Mouse (Mus musculus) limb, embryonic 13.5 days (tissue): ENCODE results near the gene Hhipl1. TPM values are rescaled to one million over a fixed set of nuclear protein-coding genes. Genes with fewer than 3 reads are reported as not detected.
A peak's percentile ranks its signal among the peaks of the same experiment; 100 is the strongest.

Experiments used
- ATAC-seq: fragments of 200-750 bp; cut with Nextera tagmentation; 2 replicates; pipeline ENCODE4 v1.8.0; 2017; ENCODE audit warnings: low read depth, moderate number of reproducible peaks, moderate TSS enrichment; ENCODE audit not compliant: low FRiP score
- H3K27ac ChIP-seq: fragments of 300-500 bp; sonication (generic); 2 replicates; pipeline ENCODE4 v1.5.1; 2015; ENCODE audit warnings: inconsistent platforms, mild to moderate bottlenecking, moderate library complexity
- H3K27me3 ChIP-seq: fragments of 300-500 bp; sonication (generic); 2 replicates; pipeline ENCODE4 v1.6.1; 2015; ENCODE audit warnings: mild to moderate bottlenecking, inconsistent platforms
- H3K36me3 ChIP-seq: fragments of 300-500 bp; sonication (generic); 2 replicates; pipeline ENCODE4 v1.6.1; 2015; ENCODE audit warnings: inconsistent platforms, mild to moderate bottlenecking, moderate library complexity
- H3K4me1 ChIP-seq: fragments of 300-500 bp; sonication (generic); 2 replicates; pipeline ENCODE4 v1.6.1; 2015; ENCODE audit warnings: inconsistent platforms
- H3K4me2 ChIP-seq: fragments of 300-500 bp; sonication (generic); replicated peaks from 2 replicates; pipeline ENCODE4 v1.6.1; 2015; ENCODE audit warnings: inconsistent platforms, mild to moderate bottlenecking, moderate library complexity
- H3K4me3 ChIP-seq: fragments of 300-500 bp; sonication (generic); 2 replicates; pipeline ENCODE4 v1.5.1; 2015; ENCODE audit warnings: moderate library complexity, mild to moderate bottlenecking, inconsistent platforms
- H3K9ac ChIP-seq: fragments of 300-500 bp; sonication (generic); 2 replicates; pipeline ENCODE4 v1.6.1; 2015; ENCODE audit warnings: mild to moderate bottlenecking, inconsistent platforms
- H3K9me3 ChIP-seq: fragments of 300-500 bp; sonication (generic); 2 replicates; pipeline ENCODE4 v1.6.1; 2016; ENCODE audit warnings: inconsistent platforms
- WGBS: fragments of 180-500 bp; shearing (Covaris S2); methylation state at CpG from one replicate; pipeline ENCODE4 v1.1.7; 2015; 5-methylcytosine and 5-hydroxymethylcytosine counted together
- polyA plus RNA-seq: library from polyadenylated mRNA; unstranded; fragments of >200 nt; fragmentation: Nextera tagmentation; extraction: Ambion mirVana; gene quantifications from 2 replicates; pipeline ENCODE4 v1.2.1, GENCODE M21; 2015

Gene Hhipl1
- polyA plus RNA-seq, 1 experiment from 2014 or later: 1.1 TPM

GRCm38 (mm10) chr12:108284455-108285224, 21.4 kb upstream of the Hhipl1 start:
- peaks cover 9% of the 10 kb centered on the region for H3K4me1 ChIP-seq
- WGBS: 37% methylated on average over 14 of the region's 14 CpGs
- no peaks in the 10 kb centered on the region for H3K9me3 ChIP-seq
- no peaks in the 10 kb centered on the region for H3K36me3 ChIP-seq
- H3K27me3 ChIP-seq: peaks cover 6% of the 10 kb centered on the region
- no peak overlapping the region for H3K4me2 ChIP-seq
- no peak overlapping the region for H3K9ac ChIP-seq
- no peak overlapping the region for H3K27ac ChIP-seq
- H3K4me3 ChIP-seq: no peak overlapping the region
- ATAC-seq: no peak

GRCm38 (mm10) chr12:108285225-108286011, 20.7 kb upstream of the Hhipl1 start:
- WGBS: 37% methylated on average over 11 of the region's 11 CpGs
- Histone ChIP-seq H3K27ac (no peak overlapping the region), H3K4me1 (peaks cover 9% of the 10 kb centered on the region), H3K27me3 (peaks cover 6% of the 10 kb centered on the region), H3K9ac (no peak overlapping the region), H3K36me3 (no peaks in the 10 kb centered on the region), H3K4me2 (no peak overlapping the region), H3K4me3 (no peak overlapping the region), H3K9me3 (no peaks in the 10 kb centered on the region)
- no peak for ATAC-seq

GRCm38 (mm10) chr12:108286381-108286780, 19.7 kb upstream of the Hhipl1 start:
- Histone ChIP-seq H3K9me3 (no peaks in the 10 kb centered on the region), H3K4me3 (no peak overlapping the region), H3K4me1 (peaks cover 9% of the 10 kb centered on the region), H3K27me3 (peaks cover 6% of the 10 kb centered on the region), H3K9ac (no peak overlapping the region), H3K36me3 (no peaks in the 10 kb centered on the region), H3K27ac (no peak overlapping the region), H3K4me2 (no peak overlapping the region)
- 77% methylated on average over 4 of the region's 4 CpGs for WGBS
- no peak for ATAC-seq

GRCm38 (mm10) chr12:108287011-108287410, 19.1 kb upstream of the Hhipl1 start:
- H3K27ac ChIP-seq: no peak overlapping the region
- H3K4me3 ChIP-seq: no peak overlapping the region
- peaks cover 6% of the 10 kb centered on the region for H3K27me3 ChIP-seq
- H3K9me3 ChIP-seq: no peaks in the 10 kb centered on the region
- peaks cover 13% of the 10 kb centered on the region for H3K4me1 ChIP-seq
- 93% methylated on average over 8 of the region's 8 CpGs for WGBS
- no peak for ATAC-seq
- no peak overlapping the region for H3K4me2 ChIP-seq
- H3K36me3 ChIP-seq: no peaks in the 10 kb centered on the region
- H3K9ac ChIP-seq: no peak overlapping the region

GRCm38 (mm10) chr12:108288127-108288880, 17.8 kb upstream of the Hhipl1 start:
- Histone ChIP-seq H3K27me3 (peaks cover 6% of the 10 kb centered on the region), H3K27ac (no peak overlapping the region), H3K4me1 (peaks cover 22% of the 10 kb centered on the region), H3K9me3 (no peaks in the 10 kb centered on the region), H3K4me2 (no peak overlapping the region), H3K9ac (no peak overlapping the region), H3K36me3 (no peaks in the 10 kb centered on the region), H3K4me3 (no peak overlapping the region)
- 68% methylated on average over 19 of the region's 19 CpGs for WGBS
- ATAC-seq: no peak

GRCm38 (mm10) chr12:108292419-108292818, 13.7 kb upstream of the Hhipl1 start:
- no peak overlapping the region for H3K9ac ChIP-seq
- peaks cover 13% of the 10 kb centered on the region for H3K4me1 ChIP-seq
- no peaks in the 10 kb centered on the region for H3K9me3 ChIP-seq
- H3K4me3 ChIP-seq: no peak overlapping the region
- peak; percentile 64 for ATAC-seq
- 6% methylated on average over 9 of the region's 9 CpGs for WGBS
- H3K4me2 ChIP-seq: peak overlapping the region; percentile 41
- H3K36me3 ChIP-seq: no peaks in the 10 kb centered on the region
- no peaks in the 10 kb centered on the region for H3K27me3 ChIP-seq
- H3K27ac ChIP-seq: no peak overlapping the region

GRCm38 (mm10) chr12:108292957-108293356, 13.1 kb upstream of the Hhipl1 start:
- WGBS: 3% methylated on average over 8 of the region's 8 CpGs
- H3K4me3 ChIP-seq: no peak overlapping the region

GRCm38 (mm10) chr12:108294620-108295019, 11.4 kb upstream of the Hhipl1 start:
- no peaks in the 10 kb centered on the region for H3K27me3 ChIP-seq
- H3K4me2 ChIP-seq: no peak overlapping the region
- H3K27ac ChIP-seq: no peak overlapping the region
- H3K4me3 ChIP-seq: no peak overlapping the region
- no peak overlapping the region for H3K9ac ChIP-seq
- H3K9me3 ChIP-seq: no peaks in the 10 kb centered on the region
- 79% methylated on average over 3 of the region's 3 CpGs for WGBS
- no peaks in the 10 kb centered on the region for H3K36me3 ChIP-seq
- no peak for ATAC-seq
- H3K4me1 ChIP-seq: peaks cover 13% of the 10 kb centered on the region

More at GRCm38 (mm10) chr12:108292957-108293356, 13.1 kb upstream of the Hhipl1 start:
- ATAC-seq: no peak
- no peak overlapping the region for H3K9ac ChIP-seq
- H3K4me2 ChIP-seq: peak overlapping the region; percentile 41
- no peaks in the 10 kb centered on the region for H3K9me3 ChIP-seq
- H3K27ac ChIP-seq: no peak overlapping the region
- no peaks in the 10 kb centered on the region for H3K36me3 ChIP-seq
- H3K4me1 ChIP-seq: peaks cover 13% of the 10 kb centered on the region
- H3K27me3 ChIP-seq: no peaks in the 10 kb centered on the region

GRCm38 (mm10) chr12:108297033-108297432, 9.0 kb upstream of the Hhipl1 start:
- ATAC-seq: no peak
- Histone ChIP-seq H3K4me3 (no peak overlapping the region), H3K9ac (no peak overlapping the region), H3K9me3 (no peaks in the 10 kb centered on the region), H3K27ac (no peak overlapping the region), H3K4me1 (peaks cover 19% of the 10 kb centered on the region), H3K4me2 (no peak overlapping the region), H3K36me3 (no peaks in the 10 kb centered on the region), H3K27me3 (no peaks in the 10 kb centered on the region)
- 80% methylated on average over 6 of the region's 6 CpGs for WGBS

- no peak overlapping the region for H3K27ac ChIP-seq
- WGBS: 59% methylated on average over 6 of the region's 6 CpGs
- no peak overlapping the region for H3K4me3 ChIP-seq
- H3K36me3 ChIP-seq: no peaks in the 10 kb centered on the region
- H3K9me3 ChIP-seq: no peaks in the 10 kb centered on the region
- H3K9ac ChIP-seq: no peak overlapping the region
- ATAC-seq: no peak
- H3K4me1 ChIP-seq: peaks cover 17% of the 10 kb centered on the region
- H3K27me3 ChIP-seq: peaks cover 28% of the 10 kb centered on the region
- H3K4me2 ChIP-seq: no peak overlapping the region
Measured at GRCm38 (mm10) chr12:108301006-108301405, 5.1 kb upstream of the Hhipl1 start.

GRCm38 (mm10) chr12:108303778-108304365, 2.2 kb upstream of the Hhipl1 start:
- 51% methylated on average over 6 of the region's 6 CpGs for WGBS
- ATAC-seq: no peak
- Histone ChIP-seq H3K4me1 (peaks cover 20% of the 10 kb centered on the region), H3K9ac (no peak overlapping the region), H3K27me3 (peaks cover 56% of the 10 kb centered on the region), H3K4me2 (no peak overlapping the region), H3K9me3 (no peaks in the 10 kb centered on the region), H3K4me3 (no peak overlapping the region), H3K27ac (no peak overlapping the region), H3K36me3 (no peaks in the 10 kb centered on the region)
